Mouse (Mus musculus) liver, embryonic 14 days (tissue): ENCODE data around the gene Prl8a6. TPM values are rescaled to one million over a fixed set of nuclear protein-coding genes. Genes with fewer than 3 reads are reported as not detected.

ENCODE experiments used
- polyA plus RNA-seq: library from polyadenylated mRNA; depleted of rRNA; stranded (reverse); fragments of >200 nt; gene quantifications from 2 replicates; pipeline ENCODE4 v1.2.3, GENCODE M21; 2012; rRNA removed

Gene Prl8a6
- polyA plus RNA-seq = 0.02 TPM in 1 of 2 replicates, not detected in the other

DNA sequence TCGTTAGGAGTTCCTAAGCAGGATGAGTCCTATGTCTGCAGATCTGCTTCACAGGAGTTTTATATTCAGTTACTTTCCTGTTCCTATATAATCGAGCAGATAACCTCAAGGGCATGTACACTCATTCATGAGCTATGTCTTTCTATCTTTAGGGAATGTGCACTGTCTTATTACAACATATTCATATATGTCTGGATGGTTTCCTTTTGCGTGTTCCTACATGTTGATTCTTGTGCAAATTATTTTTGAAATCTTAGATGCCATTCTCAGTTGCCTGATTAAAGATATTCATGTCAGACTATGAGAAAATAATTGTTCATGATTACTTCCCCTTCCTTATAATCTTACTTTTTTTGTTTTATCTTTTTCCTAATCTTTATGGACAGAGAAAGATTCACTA lies at the start of gene Prl8a6:
Gene Prl8a6 (minus strand): TSS at position 101 of the 400 bp plus-strand sequence.

DNA sequence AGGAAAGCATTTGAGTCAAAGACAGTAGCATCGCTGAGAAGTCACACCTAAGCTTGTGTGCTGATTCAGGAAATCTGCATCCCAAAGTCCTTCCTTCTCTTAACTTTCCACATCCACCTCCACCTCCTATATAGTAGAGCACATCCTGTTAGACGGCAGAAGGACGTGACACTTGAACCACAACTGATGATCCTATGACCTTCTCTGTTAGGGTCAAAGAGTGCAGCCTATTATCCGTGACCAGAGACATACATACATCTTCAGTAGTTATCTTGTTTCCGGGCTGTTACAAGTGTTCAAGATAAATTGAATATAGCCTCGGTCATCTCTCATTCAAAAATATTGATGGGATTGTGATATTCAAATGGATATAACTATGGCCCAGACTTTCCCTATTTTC lies 47.7 kb downstream of the Prl8a6 start, which contains the start of gene Prl2b1:
Gene Prl2b1 (minus strand): TSS at position 101 of the 400 bp plus-strand sequence.

Other genes with a start within 250 kb of the Prl8a6 start
- not detected in 2 replicates for gene Prl3c1, start 242.0 kb downstream of the Prl8a6 start, polyA plus RNA-seq
- gene Prl3b1, start 196.8 kb downstream of the Prl8a6 start, polyA plus RNA-seq = 0.49 and 2.2 TPM in 2 replicates
- not detected in 2 replicates for gene Prl3a1, start 179.3 kb downstream of the Prl8a6 start, polyA plus RNA-seq
- gene Prl6a1, start 126.1 kb downstream of the Prl8a6 start, polyA plus RNA-seq = not detected in 2 replicates
- gene Prl8a2, start 93.0 kb downstream of the Prl8a6 start, polyA plus RNA-seq = 0.14 and 0.15 TPM in 2 replicates
- gene Prl2b1, start 47.8 kb downstream of the Prl8a6 start, polyA plus RNA-seq = 0.25 and 0.61 TPM in 2 replicates
- 0.07 and 0.22 TPM in 2 replicates for gene Prl8a8, start 74.5 kb upstream of the Prl8a6 start, polyA plus RNA-seq
- 0.07 and 0.77 TPM in 2 replicates for gene Prl8a9, start 125.9 kb upstream of the Prl8a6 start, polyA plus RNA-seq
- not detected in 2 replicates for gene Prl8a1, start 143.5 kb upstream of the Prl8a6 start, polyA plus RNA-seq
- gene Prl7b1, start 171.9 kb upstream of the Prl8a6 start, polyA plus RNA-seq = 0.03 TPM in 1 of 2 replicates, not detected in the other
- gene Prl7a1, start 203.8 kb upstream of the Prl8a6 start, polyA plus RNA-seq = not detected in 2 replicates
- gene Prl7a2, start 229.3 kb upstream of the Prl8a6 start, polyA plus RNA-seq = 0.15 and 0.43 TPM in 2 replicates